ENCODE assay signal across 26 mouse cellular contexts in the genomic region with DNA sequence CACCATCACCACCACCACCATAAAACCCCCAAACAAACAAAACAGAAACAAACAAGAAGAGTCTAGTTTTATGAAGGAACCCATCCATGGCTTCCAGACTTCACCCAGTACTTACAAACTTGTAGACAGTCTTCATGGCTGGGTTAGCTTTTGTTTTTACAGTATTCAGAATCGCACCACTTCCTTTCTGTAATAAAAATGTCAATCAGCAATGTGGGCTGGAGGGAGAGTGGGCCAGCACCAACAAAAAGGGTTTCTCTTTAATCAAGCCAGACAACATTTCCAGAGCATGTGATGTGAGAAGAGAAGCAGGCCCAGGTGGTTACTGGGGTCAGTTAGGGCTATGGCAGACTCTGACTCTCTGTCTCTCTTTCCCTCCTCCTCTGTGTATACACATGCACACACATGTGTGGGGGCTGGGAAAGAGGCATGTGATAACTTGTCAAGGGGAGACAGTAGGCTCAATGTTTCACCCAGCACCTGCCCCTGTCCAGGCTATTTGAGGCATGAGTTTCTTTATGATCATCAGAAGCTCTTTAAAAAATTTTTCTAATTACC.
"Had no signal": no experiment of that assay in that cellular context is flagged by ENCODE, and none has a peak within 500 bp of the region (broad histone marks: within the 10 kb centered on the region; RNA-seq: fewer than 3 reads in every experiment).

No protein-coding gene starts in this region.

- H3K9ac ChIP-seq: heart, embryonic 13.5 days; heart, embryonic 15.5 days; hindbrain, embryonic 12.5 days; hindbrain, embryonic 14.5 days; intestine, embryonic 15.5 days; liver, embryonic 13.5 days; liver, embryonic 15.5 days; liver, postnatal 0 days had no signal

- H3K9me3 ChIP-seq: heart, embryonic 13.5 days; heart, embryonic 15.5 days; hindbrain, embryonic 10.5 days; hindbrain, embryonic 12.5 days; intestine, embryonic 15.5 days; liver, embryonic 13.5 days; liver, embryonic 15.5 days had no signal

- H3K4me1 ChIP-seq: intestine, embryonic 15.5 days; liver, embryonic 13.5 days had no signal

- H3K4me2 ChIP-seq: heart, embryonic 11.5 days; heart, embryonic 13.5 days; heart, embryonic 15.5 days; hindbrain, embryonic 12.5 days; hindbrain, embryonic 14.5 days; intestine, embryonic 15.5 days; liver, embryonic 11.5 days; liver, embryonic 13.5 days; liver, embryonic 15.5 days had no signal

- H3K36me3 ChIP-seq: heart, embryonic 15.5 days; hindbrain, embryonic 12.5 days; intestine, embryonic 15.5 days; liver, embryonic 13.5 days; liver, embryonic 15.5 days had no signal

- H3K27me3 ChIP-seq: heart, embryonic 13.5 days; heart, embryonic 15.5 days; hindbrain, embryonic 12.5 days; intestine, embryonic 15.5 days; liver, embryonic 13.5 days; liver, embryonic 15.5 days had no signal

- DNase-seq: gastrocnemius, postnatal 14 days; gastrocnemius, postnatal 36 days; heart, adult 11 months; heart, adult 2 months; heart, postnatal 14 days; heart, postnatal 36 days; kidney, adult 18-20 months; kidney, postnatal 10 days; kidney, postnatal 4 days; liver; liver, embryonic 13.5 days; liver, postnatal 0 days had no signal

- H3K4me3 ChIP-seq: heart, adult 2 months; heart, embryonic 13.5 days; heart, embryonic 15.5 days; hindbrain, embryonic 10.5 days; hindbrain, embryonic 12.5 days; intestine, embryonic 15.5 days; layer of hippocampus, adult 2 months; left cerebral cortex, adult 2 months; liver, embryonic 13.5 days; liver, embryonic 15.5 days had no signal

- ATAC-seq: hindbrain, embryonic 16.5 days; inflammation-experienced regulatory T-cells, adult 6 months; intestine, embryonic 15.5 days; intestine, postnatal 0 days; liver, postnatal 0 days had no signal

- H3K27ac ChIP-seq: heart, adult 2 months; heart, embryonic 13.5 days; heart, embryonic 15.5 days; hindbrain, embryonic 10.5 days; hindbrain, embryonic 12.5 days; hindbrain, embryonic 14.5 days; intestine, embryonic 15.5 days; left cerebral cortex, adult 2 months; liver, embryonic 13.5 days; liver, embryonic 15.5 days had no signal
